Mouse (Mus musculus) ES-Bruce4 (cell line): ENCODE results near the gene Slc30a7.

Experiments used
- CTCF ChIP-seq: IDR thresholded peaks from one replicate; pipeline ENCODE4 v1.8.1; 2011; ENCODE audit warnings: low read depth, low read length
- POLR2A ChIP-seq: IDR thresholded peaks from one replicate; pipeline ENCODE4 v1.8.1; 2011; ENCODE audit warnings: low read length; ENCODE audit not compliant: insufficient read depth

DNA sequence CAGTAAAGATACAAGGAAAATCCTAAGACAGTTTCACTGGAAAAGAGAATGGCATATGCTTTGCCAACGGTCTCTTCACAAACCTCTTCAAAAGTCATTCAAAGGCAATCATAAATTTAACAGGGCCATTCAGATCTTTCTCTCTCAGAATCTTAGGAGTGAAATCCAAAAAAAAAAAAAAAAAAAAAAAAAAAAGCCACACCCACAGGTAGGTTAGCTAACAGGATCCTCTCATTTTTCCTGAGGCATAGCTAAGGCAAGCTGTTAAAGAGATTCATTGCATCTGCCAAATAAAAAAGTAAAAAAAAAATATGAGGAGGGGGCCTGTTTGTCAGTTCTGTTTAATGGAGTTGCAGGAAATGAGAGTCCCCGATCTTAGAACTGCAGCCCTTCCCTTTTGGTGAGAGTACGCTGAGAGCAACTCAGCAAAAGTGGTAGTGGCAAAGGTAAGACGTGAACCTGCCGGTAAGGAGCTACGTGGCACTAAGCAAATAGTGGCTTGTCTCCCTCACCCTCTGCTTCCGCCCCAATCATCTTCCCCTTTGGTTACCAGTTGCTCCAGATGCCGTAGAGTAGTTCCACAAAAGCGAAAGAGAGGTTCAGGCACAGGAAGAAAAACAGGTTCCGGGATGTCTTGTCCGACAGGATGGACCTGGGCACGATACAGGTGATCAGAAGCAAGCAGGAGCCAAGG lies 775 bp downstream of the Slc30a7 start:
- TF ChIP-seq POLR2A, result no peak
- no peak for TF ChIP-seq CTCF
